Mouse (Mus musculus) limb, embryonic 15.5 days (tissue): ENCODE data around the gene B830017H08Rik. TPM values are rescaled to one million over a fixed set of nuclear protein-coding genes. Genes with fewer than 3 reads are reported as not detected.

Experiments used
- ATAC-seq: fragments of 200-750 bp; cut with Nextera tagmentation; 2 replicates; pipeline ENCODE4 v1.8.0; 2017; ENCODE audit warnings: low read depth, moderate TSS enrichment; ENCODE audit not compliant: insufficient number of reproducible peaks, low FRiP score, low TSS enrichment
- H3K27ac ChIP-seq: fragments of 300-500 bp; sonication (generic); 2 replicates; pipeline ENCODE4 v1.5.1; 2015; ENCODE audit warnings: moderate library complexity, mild to moderate bottlenecking, inconsistent platforms
- H3K27me3 ChIP-seq: fragments of 300-500 bp; sonication (generic); 2 replicates; pipeline ENCODE4 v1.6.1; 2015; ENCODE audit warnings: inconsistent platforms
- H3K36me3 ChIP-seq: fragments of 300-500 bp; sonication (generic); 2 replicates; pipeline ENCODE4 v1.6.1; 2015; ENCODE audit warnings: inconsistent platforms
- H3K4me1 ChIP-seq: fragments of 300-500 bp; sonication (generic); 2 replicates; pipeline ENCODE4 v1.6.1; 2015; ENCODE audit warnings: inconsistent platforms
- H3K4me2 ChIP-seq: fragments of 300-500 bp; sonication (generic); 2 replicates; pipeline ENCODE4 v1.6.1; 2015; ENCODE audit warnings: mild to moderate bottlenecking, inconsistent platforms
- H3K4me3 ChIP-seq: fragments of 300-500 bp; sonication (generic); 2 replicates; pipeline ENCODE4 v1.5.1; 2015; ENCODE audit warnings: mild to moderate bottlenecking, inconsistent platforms
- H3K9ac ChIP-seq: fragments of 300-500 bp; sonication (generic); 2 replicates; pipeline ENCODE4 v1.6.1; 2015; ENCODE audit warnings: inconsistent platforms
- H3K9me3 ChIP-seq: fragments of 300-500 bp; sonication (generic); 2 replicates; pipeline ENCODE4 v1.6.1; 2016; ENCODE audit warnings: inconsistent platforms
- whole genome bisulfite sequencing: fragments of 180-500 bp; shearing (Covaris S2); methylation state at CpG from one replicate; pipeline ENCODE4 v1.1.7; 2015; 5-methylcytosine and 5-hydroxymethylcytosine counted together
- polyA plus RNA-seq: library from polyadenylated mRNA; unstranded; fragments of >200 nt; fragmentation: Nextera tagmentation; extraction: Ambion mirVana; gene quantifications from 2 replicates; pipeline ENCODE4 v1.2.1, GENCODE M21; 2015

Gene B830017H08Rik
- polyA plus RNA-seq, 1 experiment from 2014 or later, result 0.17 TPM

DNA sequence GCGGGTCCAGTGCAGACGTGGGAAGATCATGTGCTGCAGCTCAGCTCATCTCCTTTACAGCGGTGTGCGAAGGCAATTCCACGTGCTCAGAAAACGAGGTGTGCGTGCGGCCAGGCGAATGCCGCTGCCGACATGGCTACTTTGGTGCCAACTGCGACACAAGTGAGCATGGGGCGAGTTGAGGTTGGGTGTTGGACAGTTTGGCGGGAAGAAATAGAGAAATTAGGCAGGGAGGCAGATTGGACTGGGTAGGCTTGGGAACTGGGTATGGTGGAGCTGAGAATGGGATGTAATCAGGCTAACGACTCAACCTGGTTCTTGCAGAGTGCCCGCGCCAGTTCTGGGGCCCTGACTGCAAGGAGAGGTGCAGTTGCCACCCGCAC lies 30.5 kb upstream of the B830017H08Rik start:
- peaks cover 95% of the 10 kb centered on the region for H3K4me1 ChIP-seq
- H3K27me3 ChIP-seq, result peaks cover 25% of the 10 kb centered on the region
- peak overlapping the region; percentile 52 for H3K4me2 ChIP-seq
- peaks cover 31% of the 10 kb centered on the region for H3K36me3 ChIP-seq
- H3K9me3 ChIP-seq, result no peaks in the 10 kb centered on the region
- 18% methylated on average over 18 of the region's 18 CpGs for WGBS
- H3K27ac ChIP-seq, result no peak overlapping the region
- no peak overlapping the region for H3K9ac ChIP-seq
- peak overlapping the region; percentile 32 for H3K4me3 ChIP-seq
- ATAC-seq, result no peak

GRCm38 (mm10) chr16:17802839-17803674 lies 29.9 kb upstream of the B830017H08Rik start:
- Histone ChIP-seq H3K4me2 (peak overlapping the region; percentile 52), H3K36me3 (peaks cover 36% of the 10 kb centered on the region), H3K27me3 (peaks cover 25% of the 10 kb centered on the region), H3K4me1 (peaks cover 98% of the 10 kb centered on the region), H3K27ac (peak overlapping the region; percentile 59; the same call in 1 of the 2 replicates), H3K9me3 (no peaks in the 10 kb centered on the region), H3K9ac (no peak overlapping the region), H3K4me3 (peak overlapping the region; percentile 32)
- no peak for ATAC-seq
- 13% methylated on average over 83 of the region's 83 CpGs for WGBS

DNA sequence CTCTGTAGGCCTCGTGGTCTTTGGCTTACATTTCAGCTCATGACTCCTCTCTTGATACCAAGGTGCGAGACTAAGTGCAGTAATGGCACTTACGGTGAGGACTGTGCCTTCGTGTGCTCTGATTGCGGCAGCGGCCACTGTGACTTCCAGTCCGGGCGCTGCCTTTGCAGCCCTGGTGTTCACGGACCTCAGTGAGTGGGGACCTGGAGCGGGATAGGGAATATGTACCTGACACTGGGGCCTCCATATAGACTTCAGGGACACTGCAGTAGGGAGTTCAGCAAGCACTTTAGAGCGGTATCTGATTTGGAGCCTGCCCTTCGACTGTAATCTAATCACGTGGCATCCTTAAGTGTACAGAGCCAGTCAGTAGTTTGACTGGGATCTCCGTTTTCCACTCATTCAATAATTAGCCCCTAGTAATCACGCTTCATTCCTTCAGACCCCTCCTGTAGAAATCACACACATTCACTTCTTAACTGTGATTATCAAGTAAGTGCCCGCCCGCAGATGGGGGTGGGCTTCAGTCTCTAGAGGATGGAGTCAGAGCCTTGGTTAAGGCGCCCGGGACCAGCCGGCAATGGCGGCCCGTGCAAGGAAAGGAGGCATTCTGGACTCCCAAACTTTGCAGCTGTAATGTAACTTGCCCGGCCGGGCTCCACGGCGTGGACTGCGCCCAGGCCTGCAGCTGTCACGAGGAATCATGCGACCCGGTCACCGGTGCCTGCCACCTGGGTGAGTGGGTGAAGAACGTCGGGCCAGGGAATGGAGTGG lies 29.1 kb upstream of the B830017H08Rik start:
- Histone ChIP-seq H3K4me1 (peaks cover 97% of the 10 kb centered on the region), H3K9ac (0 out of 2 replicates have a peak overlapping the region, but pooled peaks have one; percentile 2), H3K9me3 (no peaks in the 10 kb centered on the region), H3K27me3 (peaks cover 25% of the 10 kb centered on the region), H3K36me3 (peaks cover 42% of the 10 kb centered on the region), H3K27ac (peak overlapping the region; percentile 59; the same call in 1 of the 2 replicates), H3K4me3 (peak overlapping the region; percentile 32), H3K4me2 (peak overlapping the region; percentile 52)
- 34% methylated on average over 33 of the region's 33 CpGs for WGBS
- ATAC-seq, result no peak

GRCm38 (mm10) chr16:17804449-17804912 lies 28.4 kb upstream of the B830017H08Rik start:
- H3K4me1 ChIP-seq, result peaks cover 97% of the 10 kb centered on the region
- H3K9me3 ChIP-seq, result no peaks in the 10 kb centered on the region
- H3K36me3 ChIP-seq, result peaks cover 42% of the 10 kb centered on the region
- 9% methylated on average over 33 of the region's 33 CpGs for WGBS
- H3K27me3 ChIP-seq, result peaks cover 25% of the 10 kb centered on the region
- peak overlapping the region; percentile 59 for H3K27ac ChIP-seq
- peak overlapping the region; percentile 32 for H3K4me3 ChIP-seq
- 0 out of 2 replicates have a peak overlapping the region, but pooled peaks have one; percentile 2 for H3K9ac ChIP-seq
- peak overlapping the region; percentile 52 for H3K4me2 ChIP-seq
- ATAC-seq, result no peak

- Histone ChIP-seq H3K9me3 (no peaks in the 10 kb centered on the region), H3K4me3 (peak overlapping the region; percentile 32), H3K27me3 (peaks cover 25% of the 10 kb centered on the region), H3K9ac (no peak overlapping the region), H3K4me2 (peak overlapping the region; percentile 52), H3K27ac (peak overlapping the region; percentile 54), H3K36me3 (peaks cover 42% of the 10 kb centered on the region), H3K4me1 (peaks cover 97% of the 10 kb centered on the region)
- 36% methylated on average over 7 of the region's 7 CpGs for whole genome bisulfite sequencing
- ATAC-seq, result no peak
Observed at GRCm38 (mm10) chr16:17804982-17805381, 27.9 kb upstream of the B830017H08Rik start.

DNA sequence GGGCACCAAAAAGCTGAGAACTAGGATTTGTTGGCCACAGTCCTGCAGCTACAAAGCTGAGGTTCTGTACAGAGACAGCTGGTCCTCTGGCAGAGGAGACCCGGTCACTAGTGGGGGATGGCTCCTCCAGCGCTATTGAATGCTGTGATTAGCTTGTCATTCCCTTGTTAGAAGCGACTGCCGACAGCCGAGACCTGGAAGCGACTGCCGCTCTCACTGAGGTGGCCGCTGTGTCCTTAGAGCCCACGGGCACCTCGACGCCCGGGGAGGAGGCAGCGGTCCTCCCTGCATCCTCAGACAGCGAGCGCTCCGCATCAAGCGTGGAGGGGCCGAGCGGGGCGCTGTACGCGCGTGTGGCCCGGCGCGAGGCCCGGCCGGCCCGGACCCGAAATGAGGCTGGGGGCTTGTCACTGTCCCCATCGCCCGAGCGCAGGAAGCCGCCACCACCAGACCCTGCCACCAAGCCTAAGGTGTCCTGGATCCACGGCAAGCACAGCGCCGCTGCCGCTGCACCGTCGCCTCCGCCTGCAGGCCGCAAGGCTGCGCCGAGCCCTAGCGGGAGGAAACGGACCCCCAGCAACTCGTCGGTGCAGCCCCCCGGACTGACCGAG lies 26.2 kb upstream of the B830017H08Rik start:
- Histone ChIP-seq H3K4me3 (peak overlapping the region; percentile 39), H3K4me1 (peaks cover 96% of the 10 kb centered on the region), H3K9ac (peak overlapping the region; percentile 45), H3K27ac (peak overlapping the region; percentile 88), H3K9me3 (no peaks in the 10 kb centered on the region), H3K27me3 (peaks cover 23% of the 10 kb centered on the region), H3K36me3 (peaks cover 42% of the 10 kb centered on the region), H3K4me2 (peak overlapping the region; percentile 66)
- WGBS, result 7% methylated on average over 50 of the region's 50 CpGs
- ATAC-seq, result no peak

- peak overlapping the region; percentile 45 for H3K9ac ChIP-seq
- peak overlapping the region; percentile 66 for H3K4me2 ChIP-seq
- H3K27me3 ChIP-seq, result peaks cover 16% of the 10 kb centered on the region
- peaks cover 92% of the 10 kb centered on the region for H3K4me1 ChIP-seq
- no peaks in the 10 kb centered on the region for H3K9me3 ChIP-seq
- H3K4me3 ChIP-seq, result peak overlapping the region; percentile 39
- ATAC-seq, result 0 out of 2 replicates have a peak, but pooled peaks have one; percentile 17
- 4% methylated on average over 73 of the region's 73 CpGs for WGBS
- peak overlapping the region; percentile 88 for H3K27ac ChIP-seq
- H3K36me3 ChIP-seq, result peaks cover 42% of the 10 kb centered on the region
Observed at GRCm38 (mm10) chr16:17807192-17808009, 25.5 kb upstream of the B830017H08Rik start.

GRCm38 (mm10) chr16:17809125-17809524 lies 23.8 kb upstream of the B830017H08Rik start:
- H3K36me3 ChIP-seq, result peaks cover 29% of the 10 kb centered on the region
- peaks cover 75% of the 10 kb centered on the region for H3K4me1 ChIP-seq
- 74% methylated on average over 4 of the region's 4 CpGs for WGBS
- no peaks in the 10 kb centered on the region for H3K9me3 ChIP-seq
- no peak overlapping the region for H3K9ac ChIP-seq
- ATAC-seq, result no peak
- no peak overlapping the region for H3K4me3 ChIP-seq
- H3K27me3 ChIP-seq, result peaks cover 2% of the 10 kb centered on the region; the same call in 1 of the 2 replicates
- H3K27ac ChIP-seq, result peak overlapping the region; percentile 94
- 0 out of 2 replicates have a peak overlapping the region, but pooled peaks have one; percentile 4 for H3K4me2 ChIP-seq

DNA sequence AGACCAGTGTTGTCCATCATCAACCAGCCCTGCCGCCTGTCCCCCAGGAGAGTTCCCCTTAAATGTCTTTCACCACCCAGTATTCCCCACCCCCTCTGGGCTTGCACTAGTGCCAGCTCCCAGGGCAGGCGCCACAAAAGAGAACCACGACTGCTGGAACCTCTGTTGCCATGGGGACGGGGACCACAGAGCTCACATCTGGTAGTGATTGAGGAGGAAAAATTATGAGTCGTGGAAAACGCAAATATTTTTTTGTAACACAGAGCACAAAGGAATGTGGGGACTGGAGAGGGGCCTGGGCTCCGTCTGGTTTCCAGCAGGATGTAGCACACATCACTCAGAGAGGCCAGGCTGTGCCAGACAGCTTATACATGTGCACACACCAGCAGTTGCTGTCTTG lies 23.2 kb upstream of the B830017H08Rik start:
- H3K36me3 ChIP-seq, result peaks cover 25% of the 10 kb centered on the region
- no peak overlapping the region for H3K4me3 ChIP-seq
- peak; percentile 84 for ATAC-seq
- H3K27ac ChIP-seq, result peak overlapping the region; percentile 94
- peaks cover 70% of the 10 kb centered on the region for H3K4me1 ChIP-seq
- H3K4me2 ChIP-seq, result 0 out of 2 replicates have a peak overlapping the region, but pooled peaks have one; percentile 4
- WGBS, result 5% methylated on average over 7 of the region's 7 CpGs
- no peaks in the 10 kb centered on the region for H3K9me3 ChIP-seq
- H3K27me3 ChIP-seq, result no peaks in the 10 kb centered on the region
- no peak overlapping the region for H3K9ac ChIP-seq

- Histone ChIP-seq H3K9ac (no peak overlapping the region), H3K27me3 (no peaks in the 10 kb centered on the region), H3K36me3 (peaks cover 13% of the 10 kb centered on the region), H3K4me1 (peaks cover 68% of the 10 kb centered on the region), H3K4me3 (no peak overlapping the region), H3K4me2 (no peak overlapping the region), H3K9me3 (no peaks in the 10 kb centered on the region), H3K27ac (no peak overlapping the region)
- no peak for ATAC-seq
- 8% methylated on average over 5 of the region's 5 CpGs for WGBS
Observed at GRCm38 (mm10) chr16:17812120-17812519, 20.8 kb upstream of the B830017H08Rik start.

DNA sequence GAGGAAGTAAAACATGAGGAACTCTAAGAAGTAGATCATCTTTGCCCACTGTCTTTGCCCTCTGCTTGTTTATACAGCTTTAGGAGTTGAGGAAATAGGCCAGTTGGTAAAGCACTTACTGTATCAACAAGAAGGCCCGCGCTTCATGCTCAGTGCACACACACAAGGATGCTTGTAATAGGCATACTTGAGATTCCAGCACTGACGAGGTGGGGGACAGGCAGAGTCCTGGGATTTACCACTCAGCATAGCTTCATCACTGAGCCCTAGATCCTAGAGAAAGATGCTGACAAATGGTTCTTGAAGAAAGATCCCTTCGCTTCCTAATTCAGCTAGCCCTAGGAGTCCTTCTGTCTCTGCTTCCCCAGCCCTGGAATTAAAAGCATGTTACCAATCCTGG lies 19.7 kb upstream of the B830017H08Rik start:
- Histone ChIP-seq H3K4me2 (no peak overlapping the region), H3K9ac (no peak overlapping the region), H3K27ac (no peak overlapping the region), H3K27me3 (no peaks in the 10 kb centered on the region), H3K4me3 (no peak overlapping the region), H3K36me3 (peaks cover 5% of the 10 kb centered on the region), H3K9me3 (no peaks in the 10 kb centered on the region), H3K4me1 (peaks cover 57% of the 10 kb centered on the region)
- 48% methylated on average over 4 of the region's 4 CpGs for WGBS
- no peak for ATAC-seq
